Mouse (Mus musculus) thymus, postnatal 4 days (tissue): ENCODE data around the gene Lcn12.

Experiments used
- DNase-seq: peaks from one replicate; pipeline ENCODE4 v3.0.0; 2021

Lcn12 gene

GRCm38 (mm10) chr2:25492988-25493387 lies 723 bp downstream of the Lcn12 start:
- no peak for DNase-seq

- no peak for DNase-seq
These were observed 5.0 kb downstream of the Lcn12 start for GRCm38 (mm10) chr2:25488671-25489068.

- DNase-seq, result no peak
These were observed 5.6 kb downstream of the Lcn12 start for GRCm38 (mm10) chr2:25487965-25488670.

- DNase-seq, result peak; percentile 66
These were observed 8.6 kb downstream of the Lcn12 start for GRCm38 (mm10) chr2:25484901-25485647.

GRCm38 (mm10) chr2:25482969-25483368 lies 10.7 kb downstream of the Lcn12 start:
- peak; percentile 85 for DNase-seq

- DNase-seq, result no peak
These were observed 13.2 kb downstream of the Lcn12 start for GRCm38 (mm10) chr2:25480541-25480940.

GRCm38 (mm10) chr2:25479551-25480311 lies 14.0 kb downstream of the Lcn12 start:
- no peak for DNase-seq

- no peak for DNase-seq
These were observed 15.6 kb downstream of the Lcn12 start for GRCm38 (mm10) chr2:25477967-25478675.

GRCm38 (mm10) chr2:25477541-25477940 lies 16.2 kb downstream of the Lcn12 start:
- DNase-seq, result no peak

GRCm38 (mm10) chr2:25472550-25472949 lies 21.2 kb downstream of the Lcn12 start:
- DNase-seq, result no peak

GRCm38 (mm10) chr2:25469969-25470368 lies 23.7 kb downstream of the Lcn12 start, which contains the start of gene Ptgds:
Gene Ptgds, minus strand, starts transcription at chr2:25470046.
- DNase-seq, result no peak

- DNase-seq, result no peak
These were observed 24.5 kb downstream of the Lcn12 start for GRCm38 (mm10) chr2:25468962-25469915.

- no peak for DNase-seq
These were observed 26.0 kb downstream of the Lcn12 start for GRCm38 (mm10) chr2:25467606-25468303.

- DNase-seq, result peak; percentile 78
These were observed 27.7 kb downstream of the Lcn12 start for GRCm38 (mm10) chr2:25465816-25466635.

GRCm38 (mm10) chr2:25465256-25465655 lies 28.5 kb downstream of the Lcn12 start:
- DNase-seq, result no peak

- DNase-seq, result no peak
These were observed 30.1 kb downstream of the Lcn12 start for GRCm38 (mm10) chr2:25463630-25464029.

- no peak for DNase-seq
These were observed 32.3 kb downstream of the Lcn12 start for GRCm38 (mm10) chr2:25461407-25461806.

- peak; percentile 95 for DNase-seq
These were observed 33.0 kb downstream of the Lcn12 start, which contains the start of gene Paxx for GRCm38 (mm10) chr2:25460551-25461309. Gene Paxx, minus strand, starts transcription at chr2:25461094.

GRCm38 (mm10) chr2:25460135-25460534 lies 33.6 kb downstream of the Lcn12 start:
- peak; percentile 44 for DNase-seq
